Mouse (Mus musculus) leukemia stem cell, adult 10-12 weeks (primary cell): ENCODE data around the gene Mfsd14a. TPM values are rescaled to one million over a fixed set of nuclear protein-coding genes. Genes with fewer than 3 reads are reported as not detected.

Experiments
- polyA plus RNA-seq: library from polyadenylated mRNA; stranded (reverse); fragments of >175 nt; gene quantifications from 2 replicates; pipeline ENCODE4 v1.2.3, GENCODE M21; 2012; ENCODE audit warnings: low replicate concordance

Gene Mfsd14a
- 8.6 and 13.0 TPM in 2 replicates for polyA plus RNA-seq

GRCm38 (mm10) chr3:116662463-116662863 lies at the start of gene Mfsd14a:
TSS of gene Mfsd14a (minus strand) at chr3:116662677.

DNA sequence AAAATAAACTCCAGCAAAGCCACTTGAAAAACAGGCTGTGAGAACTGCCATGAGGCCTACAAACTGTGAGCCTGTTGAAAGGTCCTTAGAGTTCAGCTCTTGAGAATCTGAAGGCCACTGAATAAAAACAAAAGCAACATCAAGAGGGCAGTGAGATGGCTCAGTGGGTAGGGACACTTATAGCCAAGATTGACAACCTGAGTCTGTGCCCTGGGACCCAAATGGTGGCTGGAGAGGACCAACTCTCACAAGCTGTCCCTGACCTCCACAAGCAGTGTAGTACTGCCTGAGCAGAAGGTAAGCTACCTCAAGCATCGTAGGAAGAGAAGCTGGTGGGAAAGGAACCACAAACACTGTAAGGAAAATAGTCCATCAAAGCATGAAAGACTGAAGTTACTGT lies 18.7 kb upstream of the Mfsd14a start, which contains the start of gene Gm43191:
TSS of gene Gm43191 (minus strand) at position 101 of the 400 bp plus-strand sequence.

GRCm38 (mm10) chr3:116614295-116614892 lies 48.1 kb downstream of the Mfsd14a start, which contains the start of gene Trmt13:
TSS of gene Trmt13 (minus strand) at chr3:116614587.

GRCm38 (mm10) chr3:116594728-116595602 lies 67.5 kb downstream of the Mfsd14a start, which contains the start of gene Sass6:
TSS of gene Sass6 (plus strand) at chr3:116594982.

Other genes with a start within 250 kb of the Mfsd14a start
- gene Cdc14a, start 238.6 kb downstream of the Mfsd14a start, polyA plus RNA-seq, result 2.0 and 8.4 TPM in 2 replicates
- 32.4 and 54.7 TPM in 2 replicates for gene Rtca, start 154.5 kb downstream of the Mfsd14a start, polyA plus RNA-seq
- 0.25 and 0.29 TPM in 2 replicates for gene Dbt, start 149.6 kb downstream of the Mfsd14a start, polyA plus RNA-seq
- 0.11 TPM in 1 of 2 replicates, not detected in the other for gene Lrrc39, start 99.7 kb downstream of the Mfsd14a start, polyA plus RNA-seq
- gene Sass6, start 67.7 kb downstream of the Mfsd14a start, polyA plus RNA-seq, result 3.8 and 15.6 TPM in 2 replicates
- 1.4 and 2.4 TPM in 2 replicates for gene Trmt13, start 48.1 kb downstream of the Mfsd14a start, polyA plus RNA-seq
- gene Gm43191, start 18.6 kb upstream of the Mfsd14a start, polyA plus RNA-seq, result not detected in 2 replicates
- 10.5 and 24.6 TPM in 2 replicates for gene Slc35a3, start 50.2 kb upstream of the Mfsd14a start, polyA plus RNA-seq
- 0.42 and 0.79 TPM in 2 replicates for gene Agl, start 145.5 kb upstream of the Mfsd14a start, polyA plus RNA-seq
- gene Frrs1, start 196.8 kb upstream of the Mfsd14a start, polyA plus RNA-seq, result 4.7 and 21.2 TPM in 2 replicates